Mouse (Mus musculus) embryonic facial prominence, embryonic 10.5 days (tissue): ENCODE results near the gene Birc7. TPM values are rescaled to one million over a fixed set of nuclear protein-coding genes. Genes with fewer than 3 reads are reported as not detected.

Source experiments
- DNase-seq: peaks from one replicate; pipeline ENCODE4 v3.0.0-alpha.2; 2017; ENCODE audit warnings: low spot score
- H3K27ac ChIP-seq: fragments of 300-500 bp; sonication (generic); replicated peaks from 2 replicates; pipeline ENCODE4 v1.5.1; 2016; ENCODE audit warnings: mild to moderate bottlenecking
- H3K27me3 ChIP-seq: fragments of 300-500 bp; sonication (generic); replicated peaks from 2 replicates; pipeline ENCODE4 v1.6.1; 2016; ENCODE audit warnings: low read depth, mild to moderate bottlenecking; ENCODE audit not compliant: poor library complexity, severe bottlenecking
- H3K36me3 ChIP-seq: fragments of 300-500 bp; sonication (generic); replicated peaks from 2 replicates; pipeline ENCODE4 v1.6.1; 2016; ENCODE audit warnings: mild to moderate bottlenecking, moderate library complexity
- H3K4me1 ChIP-seq: fragments of 300-500 bp; sonication (generic); 2 replicates; pipeline ENCODE4 v1.6.1; 2016
- H3K4me3 ChIP-seq: fragments of 300-500 bp; sonication (generic); 2 replicates; pipeline ENCODE4 v1.5.1; 2016; ENCODE audit warnings: mild to moderate bottlenecking, moderate library complexity
- H3K9me3 ChIP-seq: fragments of 300-500 bp; sonication (generic); 2 replicates; pipeline ENCODE4 v1.6.1; 2016; ENCODE audit warnings: mild to moderate bottlenecking
- WGBS: fragments of 180-500 bp; shearing (Covaris S2); methylation state at CpG from one replicate; pipeline ENCODE4 v1.1.7; 2016; 5-methylcytosine and 5-hydroxymethylcytosine counted together
- polyA plus RNA-seq: library from polyadenylated mRNA; unstranded; fragments of >200 nt; fragmentation: Nextera tagmentation; extraction: Ambion mirVana; gene quantifications from 2 replicates; pipeline ENCODE4 v1.2.1, GENCODE M21; 2016

Gene Birc7
- polyA plus RNA-seq, 1 experiment from 2014 or later, result 0.31 TPM

- Histone ChIP-seq H3K27me3 (peaks cover 84% of the 10 kb centered on the region), H3K4me1 (peaks cover 57% of the 10 kb centered on the region), H3K4me3 (peak overlapping the region; percentile 69), H3K36me3 (0 out of 2 replicates have a peak, but pooled peaks cover 6% of the 10 kb centered on the region), H3K27ac (peak overlapping the region; percentile 89), H3K9me3 (no peaks in the 10 kb centered on the region)
- DNase-seq, result peak; percentile 76
- WGBS, result under 1% methylated on average over 57 of the region's 57 CpGs
Measured at GRCm38 (mm10) chr2:180894029-180894623, 34.7 kb upstream of the Birc7 start.

GRCm38 (mm10) chr2:180894734-180895133 lies 34.1 kb upstream of the Birc7 start:
- no peaks in the 10 kb centered on the region for H3K9me3 ChIP-seq
- H3K4me3 ChIP-seq, result peak overlapping the region; percentile 69
- H3K4me1 ChIP-seq, result peaks cover 51% of the 10 kb centered on the region
- H3K27ac ChIP-seq, result peak overlapping the region; percentile 89
- peak; percentile 88 for DNase-seq
- H3K36me3 ChIP-seq, result 0 out of 2 replicates have a peak, but pooled peaks cover 6% of the 10 kb centered on the region
- H3K27me3 ChIP-seq, result peaks cover 78% of the 10 kb centered on the region
- 2% methylated on average over 13 of the region's 13 CpGs for WGBS

GRCm38 (mm10) chr2:180895321-180895720 lies 33.5 kb upstream of the Birc7 start:
- Histone ChIP-seq H3K9me3 (no peaks in the 10 kb centered on the region), H3K36me3 (0 out of 2 replicates have a peak, but pooled peaks cover 6% of the 10 kb centered on the region), H3K27ac (no peak overlapping the region), H3K27me3 (peaks cover 72% of the 10 kb centered on the region), H3K4me3 (peak overlapping the region; percentile 69; the same call in 1 of the 2 replicates), H3K4me1 (peaks cover 45% of the 10 kb centered on the region)
- no peak for DNase-seq
- 68% methylated on average over 3 of the region's 3 CpGs for WGBS

GRCm38 (mm10) chr2:180895837-180896525 lies 32.8 kb upstream of the Birc7 start:
- Histone ChIP-seq H3K4me1 (peaks cover 39% of the 10 kb centered on the region), H3K27me3 (peaks cover 65% of the 10 kb centered on the region), H3K27ac (no peak overlapping the region), H3K36me3 (0 out of 2 replicates have a peak, but pooled peaks cover 6% of the 10 kb centered on the region), H3K9me3 (no peaks in the 10 kb centered on the region), H3K4me3 (no peak overlapping the region; the same call in 1 of the 2 replicates)
- 81% methylated on average over 11 of the region's 11 CpGs for WGBS
- DNase-seq, result no peak

GRCm38 (mm10) chr2:180896819-180897625 lies 31.8 kb upstream of the Birc7 start:
- peaks cover 55% of the 10 kb centered on the region for H3K27me3 ChIP-seq
- WGBS, result 75% methylated on average over 15 of the region's 15 CpGs

GRCm38 (mm10) chr2:180897857-180898256 lies 31.0 kb upstream of the Birc7 start:
- H3K27me3 ChIP-seq, result peaks cover 46% of the 10 kb centered on the region
- H3K9me3 ChIP-seq, result no peaks in the 10 kb centered on the region
- H3K27ac ChIP-seq, result no peak overlapping the region
- 84% methylated on average over 6 of the region's 6 CpGs for WGBS
- no peak overlapping the region for H3K4me3 ChIP-seq
- H3K36me3 ChIP-seq, result 0 out of 2 replicates have a peak, but pooled peaks cover 6% of the 10 kb centered on the region
- H3K4me1 ChIP-seq, result peaks cover 25% of the 10 kb centered on the region
- no peak for DNase-seq

More at GRCm38 (mm10) chr2:180896819-180897625, 31.8 kb upstream of the Birc7 start:
- H3K27ac ChIP-seq, result no peak overlapping the region
- H3K9me3 ChIP-seq, result no peaks in the 10 kb centered on the region
- no peak for DNase-seq
- no peak overlapping the region for H3K4me3 ChIP-seq
- 0 out of 2 replicates have a peak, but pooled peaks cover 6% of the 10 kb centered on the region for H3K36me3 ChIP-seq
- H3K4me1 ChIP-seq, result peaks cover 30% of the 10 kb centered on the region

- no peak for DNase-seq
- H3K36me3 ChIP-seq, result peaks cover 37% of the 10 kb centered on the region
- H3K27me3 ChIP-seq, result peaks cover 5% of the 10 kb centered on the region
- no peak overlapping the region for H3K27ac ChIP-seq
- peaks cover 13% of the 10 kb centered on the region; the same call in 1 of the 2 replicates for H3K4me1 ChIP-seq
- 46% methylated on average over 2 of the region's 2 CpGs for WGBS
- no peaks in the 10 kb centered on the region for H3K9me3 ChIP-seq
- no peak overlapping the region for H3K4me3 ChIP-seq
Measured at GRCm38 (mm10) chr2:180902086-180902485, 26.7 kb upstream of the Birc7 start.

GRCm38 (mm10) chr2:180904435-180905208 lies 24.2 kb upstream of the Birc7 start:
- Histone ChIP-seq H3K36me3 (peaks cover 42% of the 10 kb centered on the region), H3K27ac (no peak overlapping the region), H3K27me3 (no peaks in the 10 kb centered on the region), H3K4me1 (peaks cover 13% of the 10 kb centered on the region; the same call in 1 of the 2 replicates), H3K4me3 (no peak overlapping the region), H3K9me3 (no peaks in the 10 kb centered on the region)
- DNase-seq, result no peak
- 94% methylated on average over 18 of the region's 18 CpGs for WGBS

GRCm38 (mm10) chr2:180905556-180906221 lies 23.1 kb upstream of the Birc7 start:
- Histone ChIP-seq H3K27me3 (no peaks in the 10 kb centered on the region), H3K36me3 (peaks cover 52% of the 10 kb centered on the region), H3K9me3 (no peaks in the 10 kb centered on the region), H3K4me3 (no peak overlapping the region), H3K4me1 (peaks cover 13% of the 10 kb centered on the region; the same call in 1 of the 2 replicates), H3K27ac (no peak overlapping the region)
- no peak for DNase-seq
- WGBS, result 71% methylated on average over 5 of the region's 5 CpGs

GRCm38 (mm10) chr2:180910928-180911327 lies 17.9 kb upstream of the Birc7 start:
- WGBS, result 96% methylated on average over 12 of the region's 12 CpGs
- DNase-seq, result no peak
- Histone ChIP-seq H3K4me3 (no peak overlapping the region), H3K36me3 (peaks cover 79% of the 10 kb centered on the region), H3K9me3 (no peaks in the 10 kb centered on the region), H3K4me1 (peaks cover 9% of the 10 kb centered on the region; the same call in 1 of the 2 replicates), H3K27me3 (no peaks in the 10 kb centered on the region), H3K27ac (no peak overlapping the region)

GRCm38 (mm10) chr2:180915886-180916433 lies 12.9 kb upstream of the Birc7 start:
- H3K27me3 ChIP-seq, result no peaks in the 10 kb centered on the region
- H3K4me3 ChIP-seq, result no peak overlapping the region
- peaks cover 13% of the 10 kb centered on the region for H3K4me1 ChIP-seq
- WGBS, result 84% methylated on average over 3 of the region's 3 CpGs
- no peak for DNase-seq
- H3K36me3 ChIP-seq, result peaks cover 80% of the 10 kb centered on the region
- H3K9me3 ChIP-seq, result no peaks in the 10 kb centered on the region
- H3K27ac ChIP-seq, result no peak overlapping the region
